Mouse (Mus musculus): Measurements from ENCODE around the gene 6430550D23Rik. TPM values are rescaled to one million over a fixed set of nuclear protein-coding genes. Genes with fewer than 3 reads are reported as not detected.
"Not testable (repeated sequence)": the region's sequence is repeated elsewhere in the genome, so short reads cannot be mapped to it uniquely, and the experiment has no call there.

6430550D23Rik gene
- polyA plus RNA-seq, 1 experiment = 0.84 TPM

DNA sequence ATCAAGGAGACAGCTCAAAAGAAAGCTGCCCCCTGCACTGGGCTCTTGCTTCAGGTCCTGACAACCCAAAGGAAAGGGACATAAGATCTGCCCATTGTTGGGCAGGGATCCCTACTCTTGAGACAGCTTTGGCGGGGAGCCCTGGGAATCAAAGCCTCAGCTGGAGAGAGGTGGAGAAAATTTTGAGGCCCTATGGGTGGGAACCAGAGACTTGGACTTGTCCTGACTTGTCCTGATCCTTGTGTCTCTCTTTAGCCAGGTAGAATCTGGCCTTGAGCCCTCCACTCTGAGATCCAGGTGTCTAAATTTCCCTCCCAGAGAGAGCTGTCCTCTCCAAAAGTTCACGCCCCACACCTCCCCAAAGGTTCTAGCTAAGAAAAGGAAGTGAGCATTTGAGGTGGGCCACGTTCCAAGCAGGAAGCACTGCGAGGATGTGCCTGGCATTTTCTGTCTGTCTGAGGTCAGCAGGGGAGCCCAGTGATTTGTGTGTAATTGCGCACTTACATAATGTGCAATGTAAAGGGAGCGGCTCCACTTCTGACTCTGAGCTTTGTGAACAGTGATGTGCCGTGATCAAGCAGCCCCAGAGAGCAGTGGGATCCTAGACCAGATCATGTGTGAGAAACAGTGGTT lies 67.8 kb downstream of the 6430550D23Rik start:
- H3K27ac ChIP-seq (ENCODE audit: insufficient read depth, low read length) = no peak overlapping the region
- H3K27me3 ChIP-seq (ENCODE audit: control insufficient read depth, insufficient read depth, low read length) = no peaks in the 10 kb centered on the region
- WGBS = 38% methylated on average over 7 of the region's 7 CpGs
- no peaks in the 10 kb centered on the region for H3K4me1 ChIP-seq (ENCODE audit: control insufficient read depth, insufficient read depth, insufficient read length)
- H3K4me3 ChIP-seq (ENCODE audit: extremely low read depth, insufficient read depth, insufficient read length) = no peak overlapping the region
- DNase-seq (ENCODE audit: low read depth in 1 of 2, low spot score in 2 of 2) = no peak
- TF ChIP-seq CTCF (IDR thresholded peaks at IDR 0.05; ENCODE audit: extremely low read depth, insufficient read depth, insufficient read length, insufficient replicate concordance) = no peak
- no peak for TF ChIP-seq POLR2A (IDR thresholded peaks at IDR 0.05; ENCODE audit: low read depth, low read length)
- H3K36me3 ChIP-seq (ENCODE audit: control insufficient read depth, insufficient read depth, low read length) = no peaks in the 10 kb centered on the region

DNA sequence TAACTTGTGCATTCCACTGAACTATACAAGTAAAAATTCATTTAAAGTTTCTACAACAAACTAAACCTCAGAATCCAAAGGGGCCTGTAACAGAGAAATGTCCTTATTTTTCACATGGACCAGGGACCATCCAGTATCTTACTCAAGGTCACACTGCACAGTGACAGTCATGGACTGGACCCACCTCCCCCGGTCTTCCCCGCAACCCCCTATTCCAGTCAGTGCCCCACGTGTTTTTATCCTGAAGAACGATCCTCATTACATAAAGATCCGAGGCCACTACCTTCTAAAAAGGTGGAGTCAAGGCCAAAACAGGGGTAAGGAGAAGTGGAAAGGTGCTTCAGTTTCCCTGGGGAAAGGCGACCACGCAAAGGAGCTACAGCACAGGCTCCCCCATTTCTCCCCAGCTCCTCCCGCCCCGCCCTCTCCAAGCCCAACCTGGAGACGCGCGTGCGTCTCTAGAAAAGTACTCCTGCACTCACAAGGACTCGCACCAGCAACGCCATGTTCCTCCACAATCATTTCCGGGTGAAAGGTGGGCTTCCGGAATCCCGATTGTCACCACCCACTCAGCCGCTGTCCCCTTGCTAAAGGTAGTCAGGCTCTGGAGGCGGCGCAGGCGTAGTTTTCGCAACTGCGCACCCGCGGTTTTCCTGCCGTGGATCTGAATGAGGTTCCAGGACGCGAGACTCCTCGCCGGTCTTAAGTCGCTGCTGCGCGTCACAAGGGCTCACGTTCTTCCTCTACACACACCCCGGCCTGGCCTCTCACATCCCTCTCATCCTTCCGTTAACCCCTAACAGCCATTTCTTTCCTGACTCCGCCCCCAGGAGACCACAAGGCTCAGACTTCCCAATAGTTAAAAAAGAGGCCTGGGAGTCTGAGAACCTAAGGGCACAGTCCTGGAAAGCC lies 78.0 kb downstream of the 6430550D23Rik start, which contains the start of gene Uqcc1:
Gene Uqcc1, minus strand, starts transcription at position 780 of the 912 bp plus-strand sequence.
- DNase-seq (ENCODE audit: low read depth in 1 of 2, low spot score in 2 of 2) = peak; percentile 87 to 89
- TF ChIP-seq POLR2A (IDR thresholded peaks at IDR 0.05; ENCODE audit: low read depth, low read length) (peak; percentile 54; the same call in 1 of the 2 replicates), CTCF (IDR thresholded peaks at IDR 0.05; ENCODE audit: extremely low read depth, insufficient read depth, insufficient read length, insufficient replicate concordance) (no peak)

DNA sequence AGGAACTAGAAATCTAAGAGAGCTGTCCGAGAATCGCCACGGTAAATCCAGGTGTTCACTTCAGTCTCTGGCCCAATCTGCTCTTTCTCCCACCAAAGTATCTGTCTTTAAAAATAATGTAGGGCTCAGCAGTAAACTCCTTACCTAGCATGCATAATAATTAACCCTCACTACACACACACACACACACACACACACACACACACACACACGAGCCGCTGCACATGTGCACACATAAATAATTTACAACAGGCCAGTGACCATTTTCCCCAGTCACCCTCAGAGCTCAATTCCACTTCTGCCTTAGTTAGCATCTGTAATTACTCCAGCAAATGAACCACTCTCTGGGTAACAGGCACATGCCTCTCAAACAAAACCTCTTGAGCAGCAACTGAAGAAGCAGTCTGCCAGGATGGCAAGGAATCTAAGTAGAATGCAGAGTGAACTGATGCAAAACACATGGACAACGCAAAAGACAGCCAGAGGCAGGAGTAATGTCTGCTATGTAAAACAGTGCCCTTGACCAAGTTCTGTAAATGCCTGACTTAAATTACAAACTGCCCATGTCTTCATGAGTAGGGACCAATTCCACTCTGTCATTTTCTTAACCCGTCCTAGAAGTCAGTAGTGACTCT lies 78.9 kb downstream of the 6430550D23Rik start:
- no peak overlapping the region for H3K27ac ChIP-seq (ENCODE audit: insufficient read depth, low read length)
- no peaks in the 10 kb centered on the region for H3K27me3 ChIP-seq (ENCODE audit: control insufficient read depth, insufficient read depth, low read length)
- TF ChIP-seq POLR2A (IDR thresholded peaks at IDR 0.05; ENCODE audit: low read depth, low read length) = no peak
- TF ChIP-seq CTCF (IDR thresholded peaks at IDR 0.05; ENCODE audit: extremely low read depth, insufficient read depth, insufficient read length, insufficient replicate concordance) = no peak
- H3K4me1 ChIP-seq (ENCODE audit: control insufficient read depth, insufficient read depth, insufficient read length) = peaks cover 5% of the 10 kb centered on the region; the same call in 1 of the 2 replicates
- WGBS = 67% methylated on average over 7 of the region's 7 CpGs
- H3K4me3 ChIP-seq (ENCODE audit: extremely low read depth, insufficient read depth, insufficient read length) = peak overlapping the region; percentile 14; the same call in 1 of the 2 replicates
- H3K36me3 ChIP-seq (ENCODE audit: control insufficient read depth, insufficient read depth, low read length) = no peaks in the 10 kb centered on the region
- no peak for DNase-seq (ENCODE audit: low read depth in 1 of 2, low spot score in 2 of 2)

More for the DNA sequence above, 78.0 kb downstream of the 6430550D23Rik start, which contains the start of gene Uqcc1:
- Histone ChIP-seq H3K36me3 (ENCODE audit: control insufficient read depth, insufficient read depth, low read length) (no peaks in the 10 kb centered on the region), H3K27me3 (ENCODE audit: control insufficient read depth, insufficient read depth, low read length) (no peaks in the 10 kb centered on the region), H3K4me3 (ENCODE audit: extremely low read depth, insufficient read depth, insufficient read length) (peak within 1 kb of the TSS; percentile 78), H3K27ac (ENCODE audit: insufficient read depth, low read length) (peak within 1 kb of the TSS; percentile 68), H3K4me1 (ENCODE audit: control insufficient read depth, insufficient read depth, insufficient read length) (peaks cover 5% of the 10 kb centered on the region; the same call in 1 of the 2 replicates)
- WGBS = under 1% methylated on average over 38 of the region's 38 CpGs

DNA sequence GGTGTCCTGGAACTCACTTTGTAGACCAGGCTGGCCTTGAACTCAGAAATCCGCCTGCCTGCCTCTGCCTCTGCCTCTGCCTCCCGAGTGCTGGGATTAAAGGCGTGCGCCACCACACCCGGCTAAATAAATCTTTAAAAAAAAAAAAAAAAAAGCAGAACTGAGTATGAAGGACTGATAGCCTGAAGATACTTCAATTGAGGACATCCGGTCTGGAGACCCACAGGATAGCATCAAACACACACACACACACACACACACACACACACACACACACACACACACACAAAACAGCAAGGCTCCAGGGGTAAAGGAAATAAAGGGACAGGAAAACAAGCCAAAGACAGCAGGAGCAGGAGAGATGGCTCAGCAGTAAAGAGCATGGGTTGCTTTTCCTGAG lies 82.6 kb downstream of the 6430550D23Rik start:
- WGBS = 74% methylated on average over 6 of the region's 6 CpGs
- not testable (repeated sequence) for H3K27ac ChIP-seq (ENCODE audit: insufficient read depth, low read length); H3K27me3 ChIP-seq (ENCODE audit: control insufficient read depth, insufficient read depth, low read length); H3K4me3 ChIP-seq (ENCODE audit: extremely low read depth, insufficient read depth, insufficient read length); H3K36me3 ChIP-seq (ENCODE audit: control insufficient read depth, insufficient read depth, low read length); H3K4me1 ChIP-seq (ENCODE audit: control insufficient read depth, insufficient read depth, insufficient read length); DNase-seq (ENCODE audit: low read depth in 1 of 2, low spot score in 2 of 2)

Other genes starting within 250 kb of the 6430550D23Rik start
- gene Mmp24, start 232.6 kb downstream of the 6430550D23Rik start, polyA plus RNA-seq (2012; rRNA removed) = 0.01 TPM in 1 of 2 replicates, not detected in the other
- 31.9 and 43.7 TPM in 2 replicates for gene BC029722, start 188.6 kb downstream of the 6430550D23Rik start, polyA plus RNA-seq (2012; rRNA removed)
- 77.0 and 90.7 TPM in 2 replicates for gene Eif6, start 181.1 kb downstream of the 6430550D23Rik start, polyA plus RNA-seq (2012; rRNA removed)
- gene Fam83c, start 173.1 kb downstream of the 6430550D23Rik start, polyA plus RNA-seq (2012; rRNA removed) = not detected in 2 replicates
- gene Uqcc1, start 77.7 kb downstream of the 6430550D23Rik start, polyA plus RNA-seq (2012; rRNA removed) = 8.7 and 12.1 TPM in 2 replicates
- gene Gm15557, start 67.2 kb downstream of the 6430550D23Rik start, polyA plus RNA-seq (2012; rRNA removed) = not detected in 2 replicates
- not detected in 2 replicates for gene Gdf5, start 62.6 kb downstream of the 6430550D23Rik start, polyA plus RNA-seq (2012; rRNA removed)
- 13.8 and 16.7 TPM in 2 replicates for gene Cep250, start 51.5 kb downstream of the 6430550D23Rik start, polyA plus RNA-seq (2012; rRNA removed)
- gene Ergic3, start 68 bp upstream of the 6430550D23Rik start, polyA plus RNA-seq (2012; rRNA removed) = 119 and 144 TPM in 2 replicates
- not detected in 2 replicates for gene Fer1l4, start 45.0 kb upstream of the 6430550D23Rik start, polyA plus RNA-seq (2012; rRNA removed)
- gene Spag4, start 57.2 kb upstream of the 6430550D23Rik start, polyA plus RNA-seq (2012; rRNA removed) = 0.74 and 0.90 TPM in 2 replicates
- 92.0 and 124 TPM in 2 replicates for gene Cpne1, start 104.0 kb upstream of the 6430550D23Rik start, polyA plus RNA-seq (2012; rRNA removed)
- 22.6 and 25.3 TPM in 2 replicates for gene Rbm12, start 104.0 kb upstream of the 6430550D23Rik start, polyA plus RNA-seq (2012; rRNA removed)
- 1.1 and 1.7 TPM in 2 replicates for gene Gm28036, start 119.1 kb upstream of the 6430550D23Rik start, polyA plus RNA-seq (2012; rRNA removed)
- 129 and 151 TPM in 2 replicates for gene Romo1, start 136.1 kb upstream of the 6430550D23Rik start, polyA plus RNA-seq (2012; rRNA removed)
- 27.1 and 48.7 TPM in 2 replicates for gene Nfs1, start 136.2 kb upstream of the 6430550D23Rik start, polyA plus RNA-seq (2012; rRNA removed)
- 57.7 and 71.7 TPM in 2 replicates for gene Rbm39, start 172.3 kb upstream of the 6430550D23Rik start, polyA plus RNA-seq (2012; rRNA removed)
- 10.9 and 17.7 TPM in 2 replicates for gene Phf20, start 188.5 kb upstream of the 6430550D23Rik start, polyA plus RNA-seq (2012; rRNA removed)

Measured in spleen, adult 2 months (tissue).